Mouse (Mus musculus) hematopoietic stem cell, adult 5-6 weeks (primary cell): ENCODE data around the gene Ldhal6b. TPM values are rescaled to one million over a fixed set of nuclear protein-coding genes. Genes with fewer than 3 reads are reported as not detected.
"Not testable (repeated sequence)": the region's sequence is repeated elsewhere in the genome, so short reads cannot be mapped to it uniquely, and the experiment has no call there.

Experiments
- ATAC-seq, 2 experiments: fragments of 125-278 bp in 1 of 2; replicated peaks in 1 of 2; 2 replicates each; pipeline ENCODE4 v1.8.0; 2016 to 2017; ENCODE audit warnings: inconsistent platforms in 2 of 2, mild to moderate bottlenecking in 2 of 2, moderate number of reproducible peaks in 2 of 2, low read depth in 1 of 2, moderate TSS enrichment in 1 of 2; ENCODE audit not compliant: low FRiP score in 2 of 2, poor library complexity in 2 of 2, severe bottlenecking in 2 of 2, insufficient read depth in 1 of 2, low TSS enrichment in 1 of 2
- total RNA-seq: library from RNA; stranded (forward); fragments of 172-1452, 232-1000 nt; gene quantifications from 2 replicates; pipeline ENCODE4 v1.2.3, GENCODE M21; 2017

Gene Ldhal6b
- total RNA-seq = 1.4 TPM in 1 of 2 replicates, not detected in the other

DNA sequence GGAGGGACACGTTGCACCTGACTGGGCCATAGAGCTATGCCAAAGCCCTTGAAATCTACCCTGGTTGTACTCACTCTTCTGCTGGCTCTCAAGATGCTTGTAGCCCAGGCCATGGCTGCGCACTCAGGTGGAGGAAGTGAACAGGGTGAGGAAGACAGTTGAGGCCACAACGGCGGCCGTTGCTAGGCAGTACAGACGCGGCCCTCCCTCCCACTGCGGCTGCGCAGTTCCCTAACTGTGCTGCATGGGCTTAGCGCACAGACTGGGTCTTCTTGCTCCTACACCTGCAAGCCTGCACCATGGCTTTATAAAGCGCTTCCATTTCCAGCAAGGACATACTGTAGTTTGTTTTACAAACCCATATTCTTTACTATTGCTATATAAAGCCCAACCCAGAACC is at the start of gene Ldhal6b:
TSS of gene Ldhal6b (minus strand) at position 223 of the 400 bp plus-strand sequence.
- ATAC-seq = no peak

DNA sequence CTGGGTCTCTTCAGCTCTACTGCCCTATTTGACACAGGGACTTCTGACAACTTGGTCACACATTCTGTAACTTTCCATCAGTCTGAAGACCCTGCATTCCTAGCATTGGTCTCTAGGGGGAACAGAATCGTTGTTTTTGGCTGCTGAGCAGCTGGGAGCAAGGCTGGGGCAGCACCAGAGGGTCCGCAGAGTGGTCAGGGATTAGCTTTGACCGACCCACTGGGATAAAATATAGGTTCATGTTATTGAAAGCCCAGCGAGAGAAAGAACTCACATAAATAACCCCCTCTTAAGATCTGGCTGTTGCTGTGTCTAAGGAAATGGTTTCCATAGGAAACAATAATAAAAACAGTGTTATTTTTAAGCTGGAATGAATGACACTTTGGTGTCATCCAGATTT is 48.6 kb upstream of the Ldhal6b start:
- no peak for ATAC-seq

DNA sequence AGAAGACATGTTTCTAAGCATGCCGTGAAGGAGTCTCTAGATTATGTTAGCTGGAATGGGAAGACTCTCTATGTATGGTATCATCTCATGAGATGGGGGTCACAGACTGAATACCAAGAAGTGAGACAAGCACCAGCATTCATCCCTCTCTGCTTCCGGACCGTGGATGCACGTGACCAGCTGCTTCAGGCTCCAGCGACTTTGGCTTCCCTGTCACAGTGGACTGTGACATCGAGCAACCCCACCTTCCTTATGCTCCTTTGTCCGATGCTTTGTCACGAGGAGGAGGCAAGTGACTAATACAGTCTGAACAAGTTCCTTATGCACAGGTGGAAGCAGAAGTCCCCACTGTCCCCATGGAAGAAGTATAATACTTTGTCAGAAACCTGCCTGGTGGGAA is 48.2 kb upstream of the Ldhal6b start:
- no peak for ATAC-seq

DNA sequence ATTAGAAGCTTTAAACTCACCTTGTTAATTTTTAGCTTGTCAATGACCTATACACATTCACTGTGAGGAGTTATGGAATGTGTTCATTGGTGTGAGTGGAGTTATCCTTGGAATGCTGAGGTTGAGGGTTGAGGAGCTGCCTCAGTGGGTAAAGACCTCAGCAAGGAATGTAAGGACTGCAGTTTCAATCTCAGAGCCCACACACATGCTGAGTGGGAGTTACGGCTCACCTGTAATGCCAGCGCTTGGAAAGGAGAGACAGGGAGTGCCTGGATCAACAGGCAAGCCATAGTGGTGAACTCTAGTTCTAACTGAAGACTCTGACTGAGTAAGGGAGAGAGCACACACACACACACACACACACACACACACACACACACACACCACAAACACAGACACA is 45.3 kb upstream of the Ldhal6b start:
- no peak for ATAC-seq

DNA sequence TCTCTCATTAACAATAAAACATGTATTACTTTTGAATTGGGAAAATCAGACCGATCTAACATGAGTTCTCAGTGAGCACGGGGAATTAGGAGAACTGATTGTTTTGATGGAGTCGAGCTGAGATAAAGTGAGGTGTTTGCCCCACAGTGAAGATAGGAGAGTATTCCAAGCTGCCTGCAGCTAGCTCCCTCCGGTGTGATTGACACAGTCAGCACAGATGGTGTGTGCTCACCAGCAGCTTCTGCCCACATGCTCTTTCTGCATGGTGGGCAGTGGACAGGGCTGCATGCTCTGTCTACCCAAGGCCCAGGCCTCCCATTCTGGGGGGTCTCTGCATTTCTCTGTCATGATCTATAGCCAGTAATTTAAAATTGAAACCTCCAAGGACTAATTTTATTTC is 35.1 kb upstream of the Ldhal6b start:
- no peak for ATAC-seq

DNA sequence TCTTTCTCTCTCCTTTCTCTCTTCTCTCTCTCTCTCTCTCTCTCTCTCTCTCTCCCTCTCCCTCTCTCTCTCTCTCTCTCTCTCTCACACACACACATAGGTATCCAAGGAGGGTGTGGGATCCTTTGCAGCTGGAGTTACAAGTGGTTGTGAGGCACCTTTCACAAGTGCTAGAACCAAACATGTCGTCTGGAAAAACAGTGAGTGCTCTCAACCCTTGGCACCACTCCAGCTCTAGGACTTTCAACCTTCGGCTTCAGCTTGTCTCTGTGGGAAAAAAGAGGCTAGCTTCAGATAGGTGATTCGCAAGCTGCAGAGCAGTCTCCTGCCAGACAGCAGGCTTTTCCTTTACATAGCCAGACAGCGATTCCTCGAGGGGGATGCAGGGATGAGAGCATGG is 25.2 kb upstream of the Ldhal6b start:
- no peak for ATAC-seq

DNA sequence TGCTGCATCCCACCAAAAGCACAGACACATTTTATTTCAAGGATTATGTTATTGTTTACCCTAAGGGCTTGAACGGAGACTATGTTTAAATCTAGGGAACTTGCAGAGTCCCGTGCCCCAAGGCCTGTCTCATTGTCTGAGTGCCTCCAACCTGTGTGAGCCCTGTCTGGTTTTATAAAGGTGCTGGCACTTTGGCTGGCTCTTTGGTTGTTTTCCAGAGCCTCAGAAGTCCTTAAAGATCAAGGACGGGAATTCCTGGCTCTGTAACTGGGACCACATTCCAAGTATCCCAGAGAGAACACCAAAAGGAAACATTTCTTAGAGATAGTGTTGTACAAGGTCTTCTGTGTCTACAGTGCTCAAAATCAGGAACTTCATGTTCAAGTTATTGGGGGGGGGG is 24.7 kb upstream of the Ldhal6b start:
- no peak for ATAC-seq

DNA sequence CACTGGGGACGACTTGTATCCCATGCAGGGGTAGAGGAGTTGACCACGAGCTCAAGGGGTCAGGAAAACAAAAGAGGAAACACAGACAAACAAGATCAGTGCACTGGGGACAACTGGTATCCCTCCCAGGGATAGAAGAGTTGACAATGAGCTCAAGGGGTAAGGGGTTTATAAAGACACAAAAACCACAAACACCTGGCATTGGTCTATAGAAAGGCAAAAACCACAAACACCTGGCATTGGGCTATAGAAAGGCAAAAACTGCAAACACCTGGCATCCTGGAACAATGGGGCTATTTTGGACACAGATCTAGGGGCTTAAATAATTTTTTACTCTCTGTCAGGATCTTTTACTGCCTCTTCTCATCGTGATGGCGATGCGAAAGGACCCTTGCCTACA is 23.8 kb upstream of the Ldhal6b start:
- not testable (repeated sequence) for ATAC-seq

DNA sequence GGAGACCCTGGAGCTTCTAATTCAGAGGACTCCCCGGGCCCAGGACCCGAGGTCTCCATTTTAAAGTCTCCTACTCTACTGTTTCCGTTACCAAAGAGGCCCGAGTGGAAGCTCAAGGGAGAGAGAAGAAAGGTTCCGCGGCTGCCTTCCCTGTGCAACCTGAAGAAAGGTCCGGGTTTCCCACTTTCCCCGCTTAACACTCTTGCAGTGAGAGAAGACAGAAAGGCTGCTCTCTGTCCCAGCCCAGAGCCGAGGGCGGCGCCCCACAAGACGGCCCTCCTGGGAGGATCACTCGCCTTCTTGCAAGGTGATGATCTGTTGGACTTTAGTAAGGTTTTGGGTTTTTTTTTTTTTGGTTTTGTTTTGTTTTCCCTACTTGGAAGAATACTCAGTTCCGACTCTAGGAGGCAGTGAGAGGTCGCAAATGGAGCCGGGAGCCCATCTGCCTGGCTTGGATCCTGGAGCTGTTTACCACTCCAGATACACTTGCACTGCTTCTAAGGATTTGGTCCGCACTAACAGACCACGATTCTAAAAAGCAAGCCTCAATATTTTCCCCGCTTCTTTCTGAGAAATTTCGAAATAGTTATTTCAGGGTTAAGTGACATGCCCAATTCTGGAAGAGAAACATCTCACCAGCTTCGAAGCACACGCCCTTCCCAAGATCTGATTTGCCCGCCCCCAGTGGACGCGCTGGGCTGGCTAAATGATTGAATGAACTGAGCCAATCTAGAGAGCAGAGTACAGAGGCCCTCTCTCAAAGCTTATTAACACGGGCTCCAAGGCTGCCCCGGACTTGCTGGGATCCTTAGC is 21.8 kb upstream of the Ldhal6b start, which contains the start of gene Tmem242:
TSS of gene Tmem242 (minus strand) at position 101 of the 813 bp plus-strand sequence.
- ATAC-seq = peak; percentile 88 to 89

DNA sequence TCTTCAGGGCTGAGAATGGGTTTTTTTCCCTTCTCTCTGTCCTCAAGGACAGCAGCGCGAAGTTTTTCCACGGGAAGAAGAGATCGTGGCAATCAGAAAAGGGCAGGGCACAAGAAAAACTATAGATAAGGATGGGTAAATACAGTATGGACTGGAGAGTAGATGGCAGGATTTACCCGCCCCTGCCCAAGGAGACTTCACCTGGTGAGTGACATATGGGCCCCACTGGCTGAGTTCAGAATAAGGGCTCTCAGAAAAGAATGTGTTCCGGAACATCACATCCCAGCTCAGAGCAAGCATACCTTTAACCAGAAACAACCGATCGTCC is 21.2 kb upstream of the Ldhal6b start:
- peak; percentile 8 to 53; a peak in 2 of 4 replicates for ATAC-seq

DNA sequence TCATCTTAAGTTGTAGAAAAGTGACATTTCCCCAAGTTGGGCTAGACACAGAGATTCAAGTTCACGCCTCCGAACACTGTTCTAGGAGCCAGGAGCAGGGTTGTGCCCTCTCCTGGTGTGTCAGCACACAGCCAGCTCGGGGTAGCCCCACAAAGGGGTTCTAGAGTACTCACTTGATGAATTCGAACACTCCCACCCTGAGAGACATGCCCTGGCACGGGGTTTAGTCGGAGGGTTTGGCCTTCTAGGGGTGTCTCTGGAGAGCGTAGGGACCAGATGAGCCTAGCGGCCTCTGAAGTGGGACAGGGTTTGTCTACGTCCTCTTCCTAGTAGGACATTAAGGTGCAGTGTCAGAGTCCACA is 11.2 kb upstream of the Ldhal6b start:
- ATAC-seq = no peak

DNA sequence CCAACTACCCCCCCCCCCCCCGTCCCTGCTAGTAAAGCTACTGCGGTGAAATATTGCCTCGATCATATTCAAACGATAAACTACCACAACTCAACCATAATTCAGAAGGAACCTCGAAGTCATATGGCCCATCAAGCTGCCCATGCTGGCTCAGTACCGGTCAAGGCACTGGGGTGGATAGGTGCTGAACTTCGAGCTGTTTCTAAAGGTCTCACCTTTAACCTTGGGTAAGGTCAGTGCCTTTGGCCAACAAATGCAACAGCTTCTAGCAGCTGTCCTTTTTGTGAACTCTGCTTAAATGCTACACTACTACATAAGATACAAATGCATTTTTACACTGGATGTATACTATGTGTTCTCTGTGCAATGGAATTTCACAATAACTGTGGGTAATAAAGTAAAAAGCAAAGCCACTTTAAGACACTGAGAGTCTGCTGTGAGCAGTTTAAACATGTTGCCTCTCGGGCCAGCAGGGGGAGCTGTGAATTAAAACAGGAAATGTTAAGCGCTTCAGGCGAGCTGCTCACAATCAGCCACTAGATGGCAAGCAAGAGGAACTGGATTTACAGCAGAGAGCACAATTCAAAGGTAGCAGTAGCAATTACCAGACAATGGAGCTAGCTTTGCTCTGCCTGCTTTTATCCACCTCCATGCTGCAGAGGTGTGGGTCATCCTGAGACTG is 10.7 kb upstream of the Ldhal6b start:
- peak; percentile 93 to 96 for ATAC-seq

DNA sequence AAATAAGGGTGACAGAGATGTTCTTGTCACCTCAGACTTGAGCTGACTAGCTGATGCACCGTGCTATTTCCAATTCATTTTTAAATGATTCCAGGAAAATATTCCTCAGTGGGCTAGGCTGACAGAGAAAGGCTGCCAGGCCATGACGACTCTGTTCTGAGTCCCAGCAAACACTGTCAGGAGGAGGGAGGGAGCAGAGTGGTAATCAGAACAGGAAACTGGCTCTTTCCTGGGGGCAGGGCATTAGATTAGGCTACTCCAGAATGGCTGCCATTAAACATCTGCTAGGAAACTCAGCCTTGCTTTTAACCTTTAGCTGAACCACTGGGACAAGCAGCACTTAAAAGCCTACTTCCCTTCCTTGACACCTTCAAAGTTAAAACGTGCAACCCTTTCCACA is 6.6 kb upstream of the Ldhal6b start:
- ATAC-seq = no peak

DNA sequence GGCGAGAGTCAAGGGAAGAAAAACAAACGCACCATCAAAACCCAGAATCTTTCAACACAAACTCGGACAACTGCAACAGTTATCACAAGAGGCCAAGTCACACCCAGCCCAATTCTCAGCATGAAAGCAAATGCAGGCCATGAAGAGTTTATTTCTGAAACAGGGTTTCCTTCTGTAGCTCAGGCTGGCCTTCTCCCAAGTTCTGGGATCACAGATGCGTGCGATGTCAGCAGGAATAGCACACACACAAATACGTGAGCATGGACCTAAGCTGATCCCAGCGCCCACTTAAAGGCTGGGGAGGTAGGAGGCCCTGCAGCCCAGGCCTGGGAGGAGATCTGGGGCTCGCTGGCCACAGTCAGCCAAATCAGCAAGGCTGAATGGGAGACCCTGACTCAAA is 5.6 kb upstream of the Ldhal6b start:
- no peak for ATAC-seq

DNA sequence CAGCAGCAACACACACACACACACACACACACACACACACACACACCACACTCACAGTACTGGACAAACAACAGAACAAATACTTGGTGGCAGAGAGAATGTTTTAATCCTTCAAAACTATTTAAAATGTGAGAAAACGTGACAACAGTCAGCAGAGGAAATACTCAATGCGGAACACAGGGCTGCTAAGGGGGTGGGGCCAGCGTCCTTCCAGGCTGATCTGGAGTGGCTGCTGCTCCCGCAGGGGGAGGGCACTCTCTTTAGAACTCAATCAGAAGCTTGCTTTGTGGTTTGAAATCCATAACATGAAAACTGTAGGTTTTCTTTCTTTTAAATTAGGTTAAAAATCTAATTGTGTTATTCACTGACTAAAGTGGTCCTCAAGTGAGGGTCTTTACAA is 3.3 kb upstream of the Ldhal6b start:
- peak in 1 of 2 experiments; percentile 32; a peak in 1 of 4 replicates for ATAC-seq

DNA sequence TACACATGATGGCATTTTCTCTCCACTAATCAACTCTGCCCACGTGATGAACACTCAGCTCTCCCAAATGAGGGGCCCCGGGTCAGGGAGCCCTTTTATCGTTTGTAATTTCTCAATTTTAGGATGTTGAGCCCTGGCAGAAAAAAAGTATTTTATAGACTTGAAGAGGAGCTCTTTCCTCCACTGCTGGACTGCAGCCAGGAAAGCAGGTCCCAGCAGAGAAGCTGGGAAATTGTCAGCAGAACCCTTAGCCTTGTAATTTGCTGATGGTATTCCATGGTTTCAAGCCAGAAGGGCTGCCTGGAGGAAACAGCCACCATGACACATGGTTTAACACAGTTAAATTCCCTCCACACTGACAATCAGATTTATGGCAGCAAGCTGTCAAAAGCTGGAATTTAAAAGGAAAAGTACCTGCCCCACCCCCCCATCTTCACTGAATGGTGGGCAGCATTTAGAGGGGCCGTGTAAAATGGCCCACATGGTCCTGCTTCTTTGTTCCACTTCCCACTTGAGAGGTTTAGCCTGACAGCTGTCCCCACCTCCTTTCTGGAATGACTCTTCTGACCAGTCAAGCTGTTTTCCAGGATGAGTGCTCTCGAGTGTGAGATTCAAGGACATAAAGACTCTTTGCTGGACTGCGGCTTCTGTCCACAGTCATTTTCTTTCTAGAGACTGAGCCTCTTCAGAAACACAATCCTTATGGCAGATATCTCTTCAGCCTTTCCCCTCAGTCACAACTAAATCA is 1.4 kb upstream of the Ldhal6b start:
- ATAC-seq = no peak

DNA sequence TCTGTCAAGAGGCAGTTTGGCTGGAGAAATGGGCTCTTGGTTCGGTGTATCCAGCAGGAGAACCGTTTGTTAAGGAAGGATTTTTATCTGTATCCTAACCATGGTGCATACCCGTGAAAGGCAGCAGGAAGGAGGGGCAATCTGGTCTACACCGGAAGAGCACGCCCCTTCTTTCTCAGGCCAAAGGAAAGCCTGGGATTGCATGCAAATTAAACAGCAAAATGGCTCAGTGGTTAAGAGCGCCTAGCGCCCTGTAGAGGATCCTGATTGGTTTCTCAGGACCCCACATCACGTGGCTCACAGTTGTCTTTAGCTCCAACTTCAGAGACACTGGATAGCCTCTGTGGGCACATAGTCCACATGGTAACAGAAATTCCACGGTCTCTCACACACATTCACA is 489 bp upstream of the Ldhal6b start:
- ATAC-seq = no peak

DNA sequence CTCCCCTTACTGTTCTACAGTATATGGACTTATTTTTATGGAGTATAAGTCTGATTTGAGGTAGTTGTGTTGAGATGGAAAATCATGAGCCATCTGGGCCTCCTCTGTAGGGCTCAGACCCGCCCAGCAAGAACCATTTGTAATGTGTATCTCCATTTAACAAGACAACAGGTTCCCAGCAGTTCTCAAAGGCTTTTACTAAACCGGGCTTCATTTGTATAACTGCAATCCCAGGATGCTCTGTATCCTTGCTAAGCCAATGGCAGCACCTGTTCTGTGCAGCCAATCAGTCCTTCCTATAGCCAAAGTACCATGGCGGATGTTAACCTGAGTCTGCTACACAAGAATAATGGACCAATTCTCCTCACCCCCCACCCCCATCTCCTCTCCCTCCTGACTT is 2.0 kb downstream of the Ldhal6b start:
- no peak for ATAC-seq
